Comparison of ENCODE assay signal across 8 mouse cellular contexts in genomic region chr10:100588524-100588923, GRCm38 (mm10). TPM values are rescaled to one million over a fixed set of nuclear protein-coding genes. Genes with fewer than 3 reads are reported as not detected.
DNase-seq lines count a peak whose midpoint lies in the region; ATAC-seq and TF ChIP-seq lines count a peak whose summit lies in the region.

No protein-coding gene starts in this region.

- TF ChIP-seq EP300 in heart, adult 2 months (IDR thresholded peaks at IDR 0.05; ENCODE audit: insufficient read depth, low read depth, low read length) = no peak

- peak overlapping the region; percentile 86 for H3K4me2 ChIP-seq in heart, embryonic 16.5 days (ENCODE audit: low read depth, low read length)

- H3K79me2 ChIP-seq in heart, adult 2 months (replicated peaks; ENCODE audit: control insufficient read depth, insufficient read depth, low read length) = no peaks in the 10 kb centered on the region
- no peaks in the 10 kb centered on the region for H3K79me2 ChIP-seq in macrophage (ENCODE audit: inconsistent target)

- peak overlapping the region; percentile 74 for H3K4me3 ChIP-seq in heart, adult 2 months
- peak overlapping the region; percentile 79 to 86 for H3K4me3 ChIP-seq in ES-E14 (ENCODE audit: insufficient read depth in 1 of 2, low read depth in 1 of 2, low read length in 2 of 2, poor library complexity in 1 of 2, severe bottlenecking in 1 of 2)
- H3K4me3 ChIP-seq in heart, embryonic 16.5 days (ENCODE audit: low read length) = peak overlapping the region; percentile 96
- H3K4me3 ChIP-seq in macrophage (ENCODE audit: inconsistent target) = peak overlapping the region; percentile 52

- TF ChIP-seq POLR2A in heart, adult 2 months (IDR thresholded peaks at IDR 0.05; ENCODE audit: insufficient read depth, low read depth, low read length) = no peak

- H3K9me3 ChIP-seq in ES-E14 (ENCODE audit: control insufficient read depth, insufficient read depth, low read depth, low read length) = peaks cover 9% of the 10 kb centered on the region
- H3K9me3 ChIP-seq in heart, embryonic 16.5 days (replicated peaks; ENCODE audit: control insufficient read depth, low read length) = no peaks in the 10 kb centered on the region

- H3K4me1 ChIP-seq in heart, adult 2 months (ENCODE audit: control insufficient read depth, insufficient read depth, low read length) = 0 out of 2 replicates have a peak, but pooled peaks cover 3% of the 10 kb centered on the region
- 0 out of 4 replicates have a peak, but pooled peaks cover 0 to 1% of the 10 kb centered on the region in 2 experiments for H3K4me1 ChIP-seq in ES-E14 (ENCODE audit: control insufficient read depth in 2 of 2, insufficient read depth in 2 of 2, low read length in 2 of 2, poor library complexity in 1 of 2)
- H3K4me1 ChIP-seq in heart, embryonic 16.5 days (ENCODE audit: control insufficient read depth, insufficient read depth, low read length) = peaks cover 5% of the 10 kb centered on the region; the same call in 1 of the 2 replicates

- WGBS in heart, adult 2 months = 40% methylated on average over 7 of the region's 7 CpGs
- WGBS in heart, embryonic 16.5 days = 45% methylated on average over 7 of the region's 7 CpGs
- 34% methylated on average over 7 of the region's 7 CpGs for WGBS in macrophage (ENCODE audit: missing documents)

- peak overlapping the region; percentile 60 for H3K9ac ChIP-seq in heart, adult 2 months (ENCODE audit: low read depth, low read length)
- peak overlapping the region; percentile 73 for H3K9ac ChIP-seq in ES-E14 (ENCODE audit: insufficient read depth, low read depth, low read length, poor library complexity, severe bottlenecking)
- peak overlapping the region; percentile 84 for H3K9ac ChIP-seq in heart, embryonic 16.5 days (ENCODE audit: low read length)

- 0 out of 2 replicates have a peak, but pooled peaks have one; percentile 17 for ATAC-seq in heart, embryonic 16.5 days (replicated peaks; ENCODE audit: extremely low read depth, insufficient read depth, low FRiP score)

- no peaks in the 10 kb centered on the region for H3K36me3 ChIP-seq in heart, adult 2 months (ENCODE audit: control insufficient read depth, insufficient read depth, low read length)
- peaks cover 10% of the 10 kb centered on the region for H3K36me3 ChIP-seq in ES-E14 (ENCODE audit: control insufficient read depth, insufficient read depth, low read length, poor library complexity, severe bottlenecking)
- H3K36me3 ChIP-seq in heart, embryonic 16.5 days (ENCODE audit: control insufficient read depth, insufficient read depth) = peaks cover 4% of the 10 kb centered on the region; the same call in 1 of the 2 replicates
- H3K36me3 ChIP-seq in macrophage (ENCODE audit: inconsistent target) = no peaks in the 10 kb centered on the region

- no peak for TF ChIP-seq CTCF in heart, adult 2 months (IDR thresholded peaks at IDR 0.05)

- H3K27me3 ChIP-seq in heart, adult 2 months (ENCODE audit: control insufficient read depth, insufficient read depth, low read length) = no peaks in the 10 kb centered on the region
- H3K27me3 ChIP-seq in heart, embryonic 16.5 days (ENCODE audit: control insufficient read depth, insufficient read depth, low read length) = no peaks in the 10 kb centered on the region

- intact Hi-C loops in heart, adult 2 months (cut with DNase I) = loop anchor here (5.0 kb wide), 1 partner anchor 101 kb away; the partner anchor contains the start of genes Cep290 and Tmtc3

- in situ Hi-C loops in ES-E14 (cut with MboI; ENCODE audit: low sequenced_read_pairs in 2 of 2, unreplicated experiment in 2 of 2) = no loop called here

- DNase-seq in heart, adult 2 months = no peak
- no peak for DNase-seq in heart, adult 11 months
- DNase-seq in ES-E14 (ENCODE audit: low read depth, low spot score) = no peak
- DNase-seq in ovary, postnatal 14 days (ENCODE audit: low spot score) = no peak
- DNase-seq in right cerebral cortex, postnatal 14 days = no peak
- DNase-seq in spleen, postnatal 10 days (ENCODE audit: low spot score in 2 of 2) = no peak

- peak overlapping the region; percentile 50; the same call in 1 of the 2 replicates for H3K27ac ChIP-seq in heart, adult 2 months
- no peak overlapping the region for H3K27ac ChIP-seq in ES-E14 (ENCODE audit: insufficient read depth, low read depth, low read length, poor library complexity, severe bottlenecking)
- peak overlapping the region; percentile 71 for H3K27ac ChIP-seq in heart, embryonic 16.5 days (ENCODE audit: low read length)
- H3K27ac ChIP-seq in macrophage = no peak overlapping the region

TF ChIP-seq in ES-E14, 5 proteins besides CTCF, POLR2A, EP300 and RAD21:
- no peak for TF ChIP-seq ZNF384 (IDR thresholded peaks at IDR 0.05; ENCODE audit: low read depth, low read length)
- TF ChIP-seq CHD2 (IDR thresholded peaks at IDR 0.05; ENCODE audit: low read depth, low read length) = no peak
- no peak for TF ChIP-seq ZC3H11A (IDR thresholded peaks at IDR 0.05; ENCODE audit: borderline replicate concordance, low read depth, low read length)
- TF ChIP-seq HCFC1 (IDR thresholded peaks at IDR 0.05; ENCODE audit: borderline replicate concordance, insufficient read depth, low read length) = no peak
- no peak for TF ChIP-seq MAFK (IDR thresholded peaks at IDR 0.05; ENCODE audit: insufficient read depth, low read depth, low read length)
TF ChIP-seq in ES-E14: peak in this region for 0.

RNA-seq across cellular contexts. Expression of gene 4930430F08Rik, which starts 1.7 kb away (rescaled TPM):
- 1 to 10 TPM; 5.2 to 5.3 TPM for total RNA-seq in heart, adult 2 months (2021)
- polyA plus RNA-seq in heart, adult 2 months (2012; rRNA removed) = 5.3 and 7.0 TPM in 2 replicates
- 20.7 and 21.4 TPM in 2 replicates for total RNA-seq in ES-E14 (2012; rRNA removed)
- polyA plus RNA-seq in heart, embryonic 16.5 days (2015; fragmentation: Nextera tagmentation; extraction: Ambion mirVana) = 7.4 and 7.8 TPM in 2 replicates
- total RNA-seq in macrophage (2018; cell fraction: chromatin; rRNA removed) = 10 to 100 TPM in 1 of 26 experiments, 1 to 10 TPM in 21, under 1 TPM in 4; 0.18 to 10.2 (median 4.1) TPM
- total RNA-seq in macrophage (2018; cell fraction: cytosol; rRNA removed) = 1 to 10 TPM; 2.8 to 8.0 (median 5.7) TPM
- 1 to 10 TPM; 1.3 to 10.0 (median 4.4) TPM for total RNA-seq in macrophage (2018; cell fraction: nucleus; rRNA removed)
- polyA plus RNA-seq in macrophage (2018) = 5.7 to 7.6 TPM (median 5.8 TPM) in 3 replicates

RNA-seq across cellular contexts. Expression of gene 1700017N19Rik, which starts 1.8 kb away (rescaled TPM):
- total RNA-seq in heart, adult 2 months (2021) = not detected
- polyA plus RNA-seq in heart, adult 2 months (2012; rRNA removed) = not detected in 2 replicates
- not detected in 2 replicates for total RNA-seq in ES-E14 (2012; rRNA removed)
- polyA plus RNA-seq in heart, embryonic 16.5 days (2015; fragmentation: Nextera tagmentation; extraction: Ambion mirVana) = not detected in 2 replicates
- not detected for total RNA-seq in macrophage (2018; cell fraction: chromatin; rRNA removed)
- total RNA-seq in macrophage (2018; cell fraction: cytosol; rRNA removed) = not detected
- not detected for total RNA-seq in macrophage (2018; cell fraction: nucleus; rRNA removed)
- not detected in 3 replicates for polyA plus RNA-seq in macrophage (2018)

Comparison
In these comparisons a context has a peak if more than half of its experiments do, and no peak if none do; other contexts are left out.
1. H3K27ac ChIP-seq: peak in heart, adult 2 months (single experiment) and heart, embryonic 16.5 days (single experiment); none in ES-E14 (single experiment) and macrophage (single experiment).
2. Peak in every context shown above with its lines, with median percentiles within 50 percentile points of each other: H3K4me3 ChIP-seq and H3K9ac ChIP-seq.